Mouse (Mus musculus) kidney, postnatal 0 days (tissue): ENCODE data around the gene Nacc2. TPM values are rescaled to one million over a fixed set of nuclear protein-coding genes. Genes with fewer than 3 reads are reported as not detected.

ENCODE experiments used
- ATAC-seq: fragments of 200-750 bp; cut with Nextera tagmentation; replicated peaks from 2 replicates; pipeline ENCODE4 v1.8.0; 2017; ENCODE audit warnings: low read depth, moderate number of reproducible peaks, moderate TSS enrichment, moderate library complexity; ENCODE audit not compliant: low FRiP score
- DNase-seq: peaks from one replicate; pipeline ENCODE4 v3.0.0-alpha.2; 2016; ENCODE audit warnings: low spot score
- H3K27ac ChIP-seq: fragments of 300-500 bp; sonication (generic); 2 replicates; pipeline ENCODE4 v1.5.1; 2014; ENCODE audit warnings: mild to moderate bottlenecking
- H3K27me3 ChIP-seq: fragments of 300-500 bp; sonication (generic); 2 replicates; pipeline ENCODE4 v1.6.1; 2014; ENCODE audit warnings: low read length, mixed read lengths; ENCODE audit not compliant: insufficient read depth
- H3K36me3 ChIP-seq: fragments of 300-500 bp; sonication (generic); 2 replicates; pipeline ENCODE4 v1.6.1; 2014; ENCODE audit warnings: low read length, mixed read lengths; ENCODE audit not compliant: insufficient read depth
- H3K4me1 ChIP-seq: fragments of 300-500 bp; sonication (generic); replicated peaks from 2 replicates; pipeline ENCODE4 v1.6.1; 2014; ENCODE audit warnings: antibody characterized with exemption, low read length, mixed read lengths; ENCODE audit not compliant: insufficient read depth
- H3K4me2 ChIP-seq: fragments of 300-500 bp; sonication (generic); 2 replicates; pipeline ENCODE4 v1.6.1; 2014; ENCODE audit warnings: mild to moderate bottlenecking, low read length, moderate library complexity, mixed read lengths
- H3K4me3 ChIP-seq: fragments of 300-500 bp; sonication (generic); replicated peaks from 2 replicates; pipeline ENCODE4 v1.5.1; 2014; ENCODE audit warnings: low read depth, low read length
- H3K9ac ChIP-seq: fragments of 300-500 bp; sonication (generic); 2 replicates; pipeline ENCODE4 v1.6.1; 2014; ENCODE audit warnings: low read depth, low read length
- H3K9me3 ChIP-seq: fragments of 300-500 bp; sonication (generic); replicated peaks from 2 replicates; pipeline ENCODE4 v1.6.1; 2016; ENCODE audit warnings: low read length, inconsistent platforms, mixed read lengths
- CTCF ChIP-seq: IDR thresholded peaks from 2 replicates; pipeline ENCODE4 v1.5.1; 2016; ENCODE audit warnings: antibody characterized with exemption, low read depth, mild to moderate bottlenecking, moderate library complexity
- WGBS: fragments of 180-500 bp; shearing (Covaris S2); extraction: QIAGEN DNeasy Blood & Tissue Kit; methylation state at CpG from one replicate; pipeline ENCODE4 v1.1.7; 2014; 5-methylcytosine and 5-hydroxymethylcytosine counted together
- polyA plus RNA-seq: library from polyadenylated mRNA; unstranded; fragments of >200 nt; fragmentation: Nextera tagmentation; extraction: Ambion mirVana; gene quantifications from 2 replicates; pipeline ENCODE4 v1.2.1, GENCODE M21; 2015

The Nacc2 gene
- polyA plus RNA-seq, 1 experiment from 2014 or later, result 11.3 TPM

DNA sequence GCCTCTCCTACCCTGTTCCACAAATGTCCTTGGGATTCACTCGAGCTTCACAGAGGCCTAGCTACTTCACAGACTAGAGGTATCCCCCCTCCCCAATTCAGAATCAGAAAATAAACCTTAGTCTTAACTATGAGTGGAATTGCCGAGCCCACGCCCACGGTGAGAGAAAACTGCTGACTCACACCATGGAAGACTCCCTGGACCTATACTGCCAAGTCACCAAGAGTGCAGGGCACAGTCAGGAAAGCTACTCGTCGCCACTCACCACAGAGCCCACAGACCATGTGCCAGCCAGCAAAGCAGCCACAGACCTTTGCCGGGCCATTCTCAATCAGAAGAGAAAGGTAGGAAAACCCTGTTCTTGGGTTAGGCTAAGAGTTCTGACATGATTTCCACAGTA is 54.8 kb downstream of the Nacc2 start:
- WGBS, result 73% methylated on average over 7 of the region's 7 CpGs
- ATAC-seq (no peak), DNase-seq (no peak)
- Histone ChIP-seq H3K9ac (no peak overlapping the region), H3K27me3 (no peaks in the 10 kb centered on the region), H3K4me1 (no peaks in the 10 kb centered on the region), H3K27ac (0 out of 2 replicates have a peak overlapping the region, but pooled peaks have one; percentile 19), H3K4me2 (no peak overlapping the region), H3K9me3 (no peaks in the 10 kb centered on the region), H3K36me3 (no peaks in the 10 kb centered on the region), H3K4me3 (no peak overlapping the region)
- TF ChIP-seq CTCF, result no peak

- H3K27me3 ChIP-seq, result no peaks in the 10 kb centered on the region
- TF ChIP-seq CTCF, result no peak
Observed at GRCm38 (mm10) chr2:26066527-26066926, 56.5 kb downstream of the Nacc2 start.

DNA sequence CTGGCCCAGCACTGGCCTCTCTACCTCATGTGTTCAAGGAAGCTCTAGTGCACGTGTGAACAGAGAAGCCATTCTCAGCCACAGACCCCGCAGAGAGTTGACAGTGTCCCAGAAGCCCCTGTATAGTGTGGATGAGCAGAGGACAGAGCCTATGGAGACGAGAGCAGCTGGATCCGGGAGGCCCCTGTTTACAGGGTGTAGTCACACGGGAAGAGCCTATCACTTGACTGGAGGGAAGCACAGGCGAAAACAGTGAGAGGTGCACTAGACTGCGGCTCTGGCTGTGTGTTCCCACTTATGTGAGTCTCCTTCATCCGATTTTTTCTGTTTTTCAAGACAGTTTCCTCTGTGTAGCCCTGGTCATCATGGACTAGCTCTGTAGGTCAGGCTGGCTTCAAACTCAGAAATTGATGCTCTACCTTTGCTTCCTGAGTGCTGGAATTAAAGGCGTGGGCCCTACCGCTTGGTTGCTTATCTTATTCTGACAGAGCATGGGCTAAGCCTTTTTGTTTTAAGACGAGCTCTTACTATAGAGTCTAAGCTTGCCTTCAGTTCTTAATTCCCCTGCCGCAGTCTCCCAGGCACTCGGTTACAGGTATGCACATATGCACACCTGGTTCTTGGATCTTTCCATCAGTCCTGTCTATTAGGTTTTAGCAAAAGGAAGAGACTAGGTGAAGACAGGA is 60.1 kb downstream of the Nacc2 start:
- no peaks in the 10 kb centered on the region for H3K27me3 ChIP-seq
- no peaks in the 10 kb centered on the region for H3K9me3 ChIP-seq
- no peak overlapping the region for H3K27ac ChIP-seq
- H3K4me3 ChIP-seq, result no peak overlapping the region
- no peaks in the 10 kb centered on the region for H3K36me3 ChIP-seq
- no peak overlapping the region for H3K9ac ChIP-seq
- H3K4me1 ChIP-seq, result no peaks in the 10 kb centered on the region
- no peak overlapping the region for H3K4me2 ChIP-seq
- 84% methylated on average over 13 of the region's 13 CpGs for WGBS
- no peak for ATAC-seq
- no peak for DNase-seq
- TF ChIP-seq CTCF, result no peak

More at GRCm38 (mm10) chr2:26066527-26066926, 56.5 kb downstream of the Nacc2 start:
- ATAC-seq, result no peak
- Histone ChIP-seq H3K27ac (no peak overlapping the region), H3K4me3 (no peak overlapping the region), H3K9me3 (no peaks in the 10 kb centered on the region), H3K4me2 (no peak overlapping the region), H3K9ac (no peak overlapping the region), H3K36me3 (no peaks in the 10 kb centered on the region), H3K4me1 (no peaks in the 10 kb centered on the region)
- no peak for DNase-seq
- WGBS, result 56% methylated on average over 14 of the region's 14 CpGs

DNA sequence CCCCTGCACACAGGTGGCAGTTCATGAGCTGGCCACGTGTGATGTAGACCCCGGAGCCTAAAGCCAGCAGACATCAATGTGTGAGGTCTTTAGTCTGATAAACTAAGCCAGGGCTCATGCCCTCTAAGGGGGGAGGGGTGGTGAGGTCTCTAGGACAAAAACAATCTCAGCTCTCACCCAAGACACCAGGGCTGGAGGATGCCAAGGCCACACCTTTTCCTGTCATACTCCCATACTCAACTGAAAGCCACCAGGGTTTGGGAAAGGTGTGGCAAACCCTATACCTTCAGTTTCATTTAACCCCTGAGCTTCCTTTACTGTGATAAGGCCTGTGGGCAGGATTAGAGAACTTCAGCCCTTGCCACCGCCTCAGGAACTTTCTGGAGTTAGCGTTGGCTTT is 60.8 kb downstream of the Nacc2 start:
- no peak for TF ChIP-seq CTCF
- DNase-seq (no peak), ATAC-seq (no peak)
- no peaks in the 10 kb centered on the region for H3K36me3 ChIP-seq
- H3K9ac ChIP-seq, result no peak overlapping the region
- H3K9me3 ChIP-seq, result no peaks in the 10 kb centered on the region
- WGBS, result 69% methylated on average over 4 of the region's 4 CpGs
- H3K4me1 ChIP-seq, result no peaks in the 10 kb centered on the region
- H3K4me3 ChIP-seq, result no peak overlapping the region
- H3K27me3 ChIP-seq, result no peaks in the 10 kb centered on the region
- no peak overlapping the region for H3K27ac ChIP-seq
- no peak overlapping the region for H3K4me2 ChIP-seq

DNA sequence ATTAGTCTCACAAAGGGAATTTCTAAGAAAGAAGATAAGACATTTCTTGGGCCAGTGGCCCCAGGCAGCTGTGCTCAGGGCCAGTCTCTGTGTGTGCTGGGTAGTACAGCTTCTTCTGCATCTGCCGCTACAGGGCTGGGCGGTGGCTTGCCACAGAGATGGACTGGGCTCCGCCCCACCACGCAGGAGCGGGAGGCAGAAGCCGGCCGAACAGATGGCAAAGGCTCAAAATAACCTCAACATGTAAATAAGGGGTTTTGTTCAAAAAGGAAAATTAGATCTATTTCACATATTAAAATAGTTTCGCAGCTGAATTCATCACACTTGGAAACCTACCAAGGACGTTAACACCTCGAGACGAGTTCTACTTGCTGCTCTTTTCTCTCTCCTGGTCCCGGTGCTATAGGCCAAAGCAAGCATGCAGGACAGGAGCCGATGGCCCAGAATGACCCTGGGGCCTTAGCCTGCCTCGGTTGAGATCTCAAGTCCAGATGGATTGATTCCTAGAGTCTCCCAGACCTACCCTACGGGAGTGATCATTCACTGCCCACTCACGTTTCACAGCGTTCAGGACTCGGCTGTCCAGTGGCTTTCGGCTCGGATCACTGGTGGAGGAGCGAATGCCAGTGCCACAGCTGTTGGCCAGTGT is 61.9 kb downstream of the Nacc2 start:
- DNase-seq (no peak), ATAC-seq (no peak)
- Histone ChIP-seq H3K4me1 (no peaks in the 10 kb centered on the region), H3K27me3 (no peaks in the 10 kb centered on the region), H3K27ac (no peak overlapping the region), H3K9ac (no peak overlapping the region), H3K9me3 (no peaks in the 10 kb centered on the region), H3K36me3 (no peaks in the 10 kb centered on the region), H3K4me3 (no peak overlapping the region), H3K4me2 (no peak overlapping the region)
- TF ChIP-seq CTCF, result no peak
- 47% methylated on average over 21 of the region's 21 CpGs for WGBS

DNA sequence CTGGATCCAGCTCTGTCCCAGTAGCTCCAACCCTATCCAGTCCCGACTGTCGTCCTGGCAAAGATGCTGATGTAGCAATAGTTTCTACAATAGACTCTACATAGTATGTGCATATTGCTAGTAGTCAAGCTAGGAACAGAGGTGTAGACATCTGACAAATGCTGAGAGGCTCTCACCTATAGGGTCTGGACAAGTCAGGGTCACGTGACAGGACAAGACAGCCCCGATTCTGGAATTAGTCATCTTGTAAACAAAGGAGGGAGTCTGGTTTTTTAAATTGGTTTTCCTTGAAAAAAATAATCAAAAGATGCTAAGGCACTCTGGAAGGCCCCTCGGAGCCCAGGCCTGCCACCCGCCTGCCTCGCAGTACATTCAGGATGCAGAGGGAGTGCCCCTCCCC is 66.0 kb downstream of the Nacc2 start:
- no peak for TF ChIP-seq CTCF
- no peak for ATAC-seq
- Histone ChIP-seq H3K36me3 (no peaks in the 10 kb centered on the region), H3K27me3 (no peaks in the 10 kb centered on the region), H3K4me1 (no peaks in the 10 kb centered on the region), H3K4me3 (no peak overlapping the region), H3K4me2 (no peak overlapping the region), H3K9ac (no peak overlapping the region), H3K9me3 (no peaks in the 10 kb centered on the region), H3K27ac (no peak overlapping the region)
- DNase-seq, result no peak
- 82% methylated on average over 7 of the region's 7 CpGs for WGBS
